Mouse (Mus musculus) leukemia stem cell, adult 10-12 weeks (primary cell): ENCODE measurements around the gene Olfr314. TPM values are rescaled to one million over a fixed set of nuclear protein-coding genes. Genes with fewer than 3 reads are reported as not detected.

Experiments
- polyA plus RNA-seq: library from polyadenylated mRNA; stranded (reverse); fragments of >175 nt; gene quantifications from 2 replicates; pipeline ENCODE4 v1.2.3, GENCODE M21; 2012; ENCODE audit warnings: low replicate concordance

The Olfr314 gene
- polyA plus RNA-seq = not detected in 2 replicates

GRCm38 (mm10) chr11:58782480-58783089 lies at the start of gene Olfr314:
Gene Olfr314, plus strand, starts transcription at chr11:58782952.

GRCm38 (mm10) chr11:58738792-58739262 lies 43.9 kb upstream of the Olfr314 start, which contains the start of gene Olfr317:
Gene Olfr317, minus strand, starts transcription at chr11:58739212.

GRCm38 (mm10) chr11:58752434-58752833 lies 30.3 kb upstream of the Olfr314 start, which contains the start of gene Olfr316:
Gene Olfr316, plus strand, starts transcription at chr11:58752734.

GRCm38 (mm10) chr11:58772888-58773287 lies 9.9 kb upstream of the Olfr314 start, which contains the start of gene Olfr315:
Gene Olfr315, plus strand, starts transcription at chr11:58773188.

GRCm38 (mm10) chr11:58801558-58802228 lies 18.9 kb downstream of the Olfr314 start, which contains the start of gene Fam183b:
Gene Fam183b, minus strand, starts transcription at chr11:58801960.

GRCm38 (mm10) chr11:58814700-58815099 lies 31.9 kb downstream of the Olfr314 start, which contains the start of gene Olfr313:
Gene Olfr313, plus strand, starts transcription at chr11:58815000.

GRCm38 (mm10) chr11:58828937-58829336 lies 46.2 kb downstream of the Olfr314 start, which contains the start of gene Olfr312:
Gene Olfr312, plus strand, starts transcription at chr11:58829237.

Other genes with a start within 250 kb of the Olfr314 start
- gene Olfr330, start 248.1 kb upstream of the Olfr314 start, polyA plus RNA-seq = not detected in 2 replicates
- gene Olfr329-ps, start 236.5 kb upstream of the Olfr314 start, polyA plus RNA-seq = not detected in 2 replicates
- not detected in 2 replicates for gene Olfr328, start 227.3 kb upstream of the Olfr314 start, polyA plus RNA-seq
- gene Olfr224, start 212.4 kb upstream of the Olfr314 start, polyA plus RNA-seq = not detected in 2 replicates
- gene Olfr325, start 205.2 kb upstream of the Olfr314 start, polyA plus RNA-seq = not detected in 2 replicates
- gene Olfr324, start 187.8 kb upstream of the Olfr314 start, polyA plus RNA-seq = not detected in 2 replicates
- not detected in 2 replicates for gene 2210407C18Rik, start 166.9 kb upstream of the Olfr314 start, polyA plus RNA-seq
- gene Olfr323, start 152.5 kb upstream of the Olfr314 start, polyA plus RNA-seq = not detected in 2 replicates
- gene Trim58, start 142.5 kb upstream of the Olfr314 start, polyA plus RNA-seq = 6.6 and 10.6 TPM in 2 replicates
- not detected in 2 replicates for gene Olfr322, start 124.2 kb upstream of the Olfr314 start, polyA plus RNA-seq
- not detected in 2 replicates for gene Olfr320, start 101.9 kb upstream of the Olfr314 start, polyA plus RNA-seq
- not detected in 2 replicates for gene Olfr319, start 83.8 kb upstream of the Olfr314 start, polyA plus RNA-seq
- gene Olfr318, start 58.9 kb upstream of the Olfr314 start, polyA plus RNA-seq = not detected in 2 replicates
- not detected in 2 replicates for gene Olfr317, start 43.7 kb upstream of the Olfr314 start, polyA plus RNA-seq
- gene Olfr316, start 30.2 kb upstream of the Olfr314 start, polyA plus RNA-seq = not detected in 2 replicates
- gene Olfr315, start 9.8 kb upstream of the Olfr314 start, polyA plus RNA-seq = not detected in 2 replicates
- not detected in 2 replicates for gene Fam183b, start 19.0 kb downstream of the Olfr314 start, polyA plus RNA-seq
- not detected in 2 replicates for gene Olfr313, start 32.0 kb downstream of the Olfr314 start, polyA plus RNA-seq
- not detected in 2 replicates for gene Olfr312, start 46.3 kb downstream of the Olfr314 start, polyA plus RNA-seq
- not detected in 2 replicates for gene Olfr311, start 56.3 kb downstream of the Olfr314 start, polyA plus RNA-seq
- gene Gm12258, start 64.2 kb downstream of the Olfr314 start, polyA plus RNA-seq = 0.10 and 0.71 TPM in 2 replicates
- 0.43 TPM in 1 of 2 replicates, not detected in the other for gene 2810021J22Rik, start 84.3 kb downstream of the Olfr314 start, polyA plus RNA-seq
- 0.25 and 0.43 TPM in 2 replicates for gene Zfp39, start 121.3 kb downstream of the Olfr314 start, polyA plus RNA-seq
- gene Btnl10, start 135.0 kb downstream of the Olfr314 start, polyA plus RNA-seq = 52.1 and 76.9 TPM in 2 replicates
- gene Rnf187, start 156.0 kb downstream of the Olfr314 start, polyA plus RNA-seq = 629 and 745 TPM in 2 replicates
- 8.1 and 47.9 TPM in 2 replicates for gene Hist3h2ba, start 166.0 kb downstream of the Olfr314 start, polyA plus RNA-seq
- 8.3 and 12.0 TPM in 2 replicates for gene Hist3h2a, start 171.7 kb downstream of the Olfr314 start, polyA plus RNA-seq
- 0.18 TPM in 1 of 2 replicates, not detected in the other for gene Trim17, start 171.7 kb downstream of the Olfr314 start, polyA plus RNA-seq
- gene Trim11, start 195.1 kb downstream of the Olfr314 start, polyA plus RNA-seq = 53.8 and 55.6 TPM in 2 replicates